Mouse (Mus musculus) hindbrain, embryonic 15.5 days (tissue): Measurements from ENCODE around the gene Mgat3. TPM values are rescaled to one million over a fixed set of nuclear protein-coding genes. Genes with fewer than 3 reads are reported as not detected.
A peak's percentile ranks its signal among the peaks of the same experiment; 100 is the strongest.

Experiments
- ATAC-seq: fragments of 200-750 bp; cut with Nextera tagmentation; 2 replicates; pipeline ENCODE4 v1.8.0; 2017; ENCODE audit warnings: low read depth, moderate number of reproducible peaks, moderate TSS enrichment; ENCODE audit not compliant: low FRiP score
- H3K27ac ChIP-seq: fragments of 300-500 bp; sonication (generic); replicated peaks from 2 replicates; pipeline ENCODE4 v1.5.1; 2015; ENCODE audit warnings: mild to moderate bottlenecking, inconsistent platforms
- H3K27me3 ChIP-seq: fragments of 300-500 bp; sonication (generic); 2 replicates; pipeline ENCODE4 v1.6.1; 2015; ENCODE audit warnings: control low read depth, inconsistent platforms
- H3K36me3 ChIP-seq: fragments of 300-500 bp; sonication (generic); 2 replicates; pipeline ENCODE4 v1.6.1; 2015; ENCODE audit warnings: control low read depth, inconsistent platforms
- H3K4me1 ChIP-seq: fragments of 300-500 bp; sonication (generic); replicated peaks from 2 replicates; pipeline ENCODE4 v1.6.1; 2015; ENCODE audit warnings: control low read depth, inconsistent platforms
- H3K4me2 ChIP-seq: fragments of 300-500 bp; sonication (generic); 2 replicates; pipeline ENCODE4 v1.6.1; 2015; ENCODE audit warnings: moderate library complexity, mild to moderate bottlenecking, inconsistent platforms
- H3K4me3 ChIP-seq: fragments of 300-500 bp; sonication (generic); 2 replicates; pipeline ENCODE4 v1.5.1; 2015; ENCODE audit warnings: mild to moderate bottlenecking, inconsistent platforms
- H3K9ac ChIP-seq: fragments of 300-500 bp; sonication (generic); 2 replicates; pipeline ENCODE4 v1.6.1; 2015; ENCODE audit warnings: inconsistent platforms
- H3K9me3 ChIP-seq: fragments of 300-500 bp; sonication (generic); 2 replicates; pipeline ENCODE4 v1.6.1; 2016; ENCODE audit warnings: control low read depth, inconsistent platforms
- WGBS: fragments of 180-500 bp; shearing (Covaris S2); methylation state at CpG from one replicate; pipeline ENCODE4 v1.1.7; 2015; 5-methylcytosine and 5-hydroxymethylcytosine counted together
- polyA plus RNA-seq: library from polyadenylated mRNA; unstranded; fragments of >200 nt; fragmentation: Nextera tagmentation; extraction: Ambion mirVana; gene quantifications from 2 replicates; pipeline ENCODE4 v1.2.1, GENCODE M21; 2015

Mgat3 gene
- polyA plus RNA-seq, 1 experiment from 2014 or later, result 15.9 TPM

DNA sequence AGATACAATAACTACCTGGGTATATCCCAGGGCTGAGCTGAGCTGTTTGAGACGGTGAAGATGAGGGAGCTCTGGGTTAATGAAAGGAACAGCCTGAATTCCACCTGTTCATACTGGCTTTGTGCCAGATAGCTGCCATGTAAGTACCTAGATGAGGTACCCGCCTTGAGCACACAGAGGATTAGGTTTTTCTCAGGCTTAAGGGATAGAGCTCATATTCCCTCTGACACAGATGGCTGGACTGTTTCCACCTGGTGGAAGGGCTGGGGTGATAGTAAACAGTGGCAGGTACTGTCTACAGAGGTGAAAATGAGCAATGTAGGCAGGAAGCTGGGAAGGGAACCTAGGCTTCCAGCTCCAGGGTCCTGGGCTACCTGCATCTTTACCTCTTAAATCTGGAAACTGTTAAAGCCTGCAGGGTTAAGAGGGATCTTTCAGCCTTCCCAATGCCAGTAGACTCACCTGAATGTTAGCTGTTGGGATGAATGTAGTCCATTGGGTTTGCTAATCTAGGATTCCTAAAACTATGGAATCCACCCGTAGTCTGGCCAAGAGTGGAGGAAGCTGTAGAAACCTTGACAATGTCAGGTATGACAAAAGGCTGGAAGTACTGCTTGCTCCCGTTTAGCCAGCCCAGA, 84.2 kb downstream of the Mgat3 start:
- H3K4me1 ChIP-seq, result peaks cover 47% of the 10 kb centered on the region
- no peak for ATAC-seq

DNA sequence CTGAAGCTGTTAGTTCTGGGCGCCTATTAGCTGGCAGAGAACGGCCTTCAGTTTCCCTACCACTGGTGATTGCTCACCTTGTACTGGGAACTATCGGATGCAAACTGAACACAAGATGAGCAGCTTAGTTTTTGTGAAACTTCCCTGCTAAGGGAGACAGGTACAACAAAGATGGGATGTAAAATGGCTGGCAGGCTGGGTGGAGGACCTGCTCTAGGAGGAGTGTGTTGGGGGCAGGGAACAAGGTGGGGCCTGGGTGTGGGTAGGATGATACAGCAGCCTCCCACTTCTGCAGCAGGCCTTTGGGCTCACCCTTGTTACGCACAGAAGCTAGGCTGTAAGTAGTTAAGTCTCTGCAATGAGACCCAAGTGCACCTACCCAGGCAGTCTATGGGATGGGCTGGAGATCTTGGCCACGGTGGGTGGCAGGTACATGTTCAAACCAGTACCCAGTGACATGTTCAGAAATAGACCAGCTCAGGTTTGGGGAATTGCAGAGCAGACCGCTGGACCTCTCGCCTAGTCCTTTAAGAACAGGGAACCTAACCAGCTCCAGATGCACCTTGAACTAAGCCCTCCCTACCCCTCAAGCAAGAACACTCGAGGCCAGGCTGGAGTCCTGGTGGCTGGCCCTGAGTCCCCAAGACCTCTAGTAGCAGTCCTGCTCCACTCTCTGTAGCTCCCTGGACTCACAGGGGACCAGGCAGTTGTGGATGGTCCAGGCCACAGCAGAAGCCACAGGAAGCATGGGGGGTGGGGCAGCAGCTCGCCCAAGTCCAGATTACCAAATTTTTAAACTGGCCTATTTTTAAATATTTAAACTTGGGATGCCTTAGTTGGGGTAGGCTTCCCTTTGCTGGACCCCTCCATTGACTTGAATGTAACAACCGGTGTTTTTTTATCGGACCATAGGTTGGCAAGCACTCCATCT, 85.0 kb downstream of the Mgat3 start:
- H3K27ac ChIP-seq, result peak overlapping the region; percentile 99; the same call in 1 of the 2 replicates
- H3K4me3 ChIP-seq, result no peak overlapping the region
- 70% methylated on average over 11 of the region's 11 CpGs for whole genome bisulfite sequencing
- H3K4me1 ChIP-seq, result peaks cover 53% of the 10 kb centered on the region
- no peaks in the 10 kb centered on the region for H3K9me3 ChIP-seq
- H3K9ac ChIP-seq, result no peak overlapping the region
- ATAC-seq, result no peak
- H3K4me2 ChIP-seq, result peak overlapping the region; percentile 88; the same call in 1 of the 2 replicates
- H3K36me3 ChIP-seq, result peaks cover 26% of the 10 kb centered on the region
- no peaks in the 10 kb centered on the region for H3K27me3 ChIP-seq

More for the DNA sequence above, 84.2 kb downstream of the Mgat3 start:
- WGBS, result 35% methylated on average over 4 of the region's 4 CpGs
- Histone ChIP-seq H3K27me3 (no peaks in the 10 kb centered on the region), H3K9me3 (no peaks in the 10 kb centered on the region), H3K36me3 (peaks cover 26% of the 10 kb centered on the region), H3K4me3 (peak overlapping the region; percentile 94), H3K9ac (0 out of 2 replicates have a peak overlapping the region, but pooled peaks have one; percentile 100), H3K4me2 (peak overlapping the region; percentile 88), H3K27ac (peak overlapping the region; percentile 99)

DNA sequence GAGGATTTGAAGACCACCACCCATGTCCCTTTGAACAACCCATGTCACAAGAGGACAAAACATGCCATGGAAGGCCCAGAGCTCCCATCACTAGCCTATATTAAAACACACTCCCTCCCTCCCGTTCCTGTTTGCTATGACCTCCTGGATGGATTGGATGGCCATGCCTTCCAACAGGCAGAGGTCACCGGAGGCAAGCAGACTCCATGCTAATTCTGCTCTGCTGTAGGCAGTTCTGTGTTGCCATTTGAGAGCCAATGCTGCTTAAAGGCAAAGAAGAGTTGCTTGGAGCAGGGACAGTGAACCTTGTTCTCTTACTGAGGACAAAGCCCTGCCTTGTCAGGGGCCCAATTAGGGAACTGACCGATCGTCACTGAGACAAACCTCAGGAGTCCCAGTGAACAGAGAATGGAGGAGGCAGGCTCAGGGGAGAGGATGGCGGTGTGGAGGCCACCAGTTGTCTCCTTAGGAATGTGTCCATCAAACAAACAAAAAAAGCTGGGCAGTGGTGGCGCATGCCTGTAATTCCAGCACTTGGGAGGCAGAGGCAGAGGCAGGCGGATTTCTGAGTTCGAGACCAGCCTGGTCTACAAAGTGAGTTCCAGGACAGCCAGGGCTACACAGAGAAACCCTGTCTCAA, 86.0 kb downstream of the Mgat3 start:
- peaks cover 48% of the 10 kb centered on the region for H3K4me1 ChIP-seq
- H3K27ac ChIP-seq, result no peak overlapping the region
- H3K9ac ChIP-seq, result no peak overlapping the region
- H3K4me3 ChIP-seq, result no peak overlapping the region
- no peak overlapping the region for H3K4me2 ChIP-seq
- WGBS, result 68% methylated on average over 8 of the region's 8 CpGs
- peaks cover 26% of the 10 kb centered on the region for H3K36me3 ChIP-seq
- no peaks in the 10 kb centered on the region for H3K27me3 ChIP-seq
- no peaks in the 10 kb centered on the region for H3K9me3 ChIP-seq
- ATAC-seq, result no peak

DNA sequence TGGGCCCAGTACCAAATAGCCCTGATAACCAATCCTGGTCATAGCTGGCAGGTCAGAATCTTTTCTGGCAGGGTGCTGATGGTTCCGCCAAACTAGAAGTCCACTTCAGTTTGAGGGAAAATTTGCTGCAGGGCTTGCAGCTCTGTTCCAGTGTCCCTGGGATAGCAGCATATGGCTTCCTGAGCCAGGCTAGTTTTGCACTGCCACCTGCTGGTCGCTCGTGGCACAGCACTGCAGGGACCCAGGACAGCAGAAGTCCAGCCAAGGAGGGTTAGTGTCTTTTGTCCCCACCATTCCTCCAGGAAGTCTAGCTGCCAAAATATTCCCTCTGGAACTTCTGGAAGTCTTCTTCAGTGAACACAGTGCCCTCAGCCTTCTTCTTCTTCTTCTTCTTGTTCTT, 87.2 kb downstream of the Mgat3 start:
- Histone ChIP-seq H3K4me1 (peaks cover 49% of the 10 kb centered on the region), H3K4me3 (no peak overlapping the region), H3K9me3 (no peaks in the 10 kb centered on the region), H3K36me3 (peaks cover 26% of the 10 kb centered on the region), H3K9ac (no peak overlapping the region), H3K27ac (0 out of 2 replicates have a peak overlapping the region, but pooled peaks have one; percentile 10), H3K4me2 (no peak overlapping the region), H3K27me3 (no peaks in the 10 kb centered on the region)
- 8% methylated on average over 3 of the region's 3 CpGs for WGBS
- no peak for ATAC-seq

DNA sequence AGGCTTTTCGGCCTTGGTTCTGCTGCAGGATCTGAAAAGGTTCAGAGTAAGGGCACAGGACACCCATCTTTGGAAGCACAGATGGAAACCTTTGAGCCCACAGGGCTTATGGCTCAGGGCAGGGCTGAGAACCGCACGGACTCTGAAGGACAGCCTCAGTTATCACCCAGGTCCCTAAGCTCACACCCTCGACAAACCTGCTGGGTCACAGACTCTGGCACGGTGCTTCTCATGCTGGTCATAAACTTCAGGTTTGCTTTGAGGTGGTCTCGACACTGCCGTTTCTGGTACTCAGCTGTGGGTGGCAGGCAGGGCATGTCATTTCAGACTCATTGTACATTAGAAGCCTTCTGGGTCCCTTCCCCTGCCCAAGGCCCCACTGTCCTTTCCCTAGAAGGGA, 87.6 kb downstream of the Mgat3 start:
- no peaks in the 10 kb centered on the region for H3K27me3 ChIP-seq
- no peak overlapping the region for H3K9ac ChIP-seq
- no peaks in the 10 kb centered on the region for H3K9me3 ChIP-seq
- H3K27ac ChIP-seq, result no peak overlapping the region
- H3K36me3 ChIP-seq, result peaks cover 26% of the 10 kb centered on the region
- H3K4me3 ChIP-seq, result no peak overlapping the region
- no peak for ATAC-seq
- H3K4me1 ChIP-seq, result peaks cover 49% of the 10 kb centered on the region
- 87% methylated on average over 7 of the region's 7 CpGs for WGBS
- H3K4me2 ChIP-seq, result no peak overlapping the region

DNA sequence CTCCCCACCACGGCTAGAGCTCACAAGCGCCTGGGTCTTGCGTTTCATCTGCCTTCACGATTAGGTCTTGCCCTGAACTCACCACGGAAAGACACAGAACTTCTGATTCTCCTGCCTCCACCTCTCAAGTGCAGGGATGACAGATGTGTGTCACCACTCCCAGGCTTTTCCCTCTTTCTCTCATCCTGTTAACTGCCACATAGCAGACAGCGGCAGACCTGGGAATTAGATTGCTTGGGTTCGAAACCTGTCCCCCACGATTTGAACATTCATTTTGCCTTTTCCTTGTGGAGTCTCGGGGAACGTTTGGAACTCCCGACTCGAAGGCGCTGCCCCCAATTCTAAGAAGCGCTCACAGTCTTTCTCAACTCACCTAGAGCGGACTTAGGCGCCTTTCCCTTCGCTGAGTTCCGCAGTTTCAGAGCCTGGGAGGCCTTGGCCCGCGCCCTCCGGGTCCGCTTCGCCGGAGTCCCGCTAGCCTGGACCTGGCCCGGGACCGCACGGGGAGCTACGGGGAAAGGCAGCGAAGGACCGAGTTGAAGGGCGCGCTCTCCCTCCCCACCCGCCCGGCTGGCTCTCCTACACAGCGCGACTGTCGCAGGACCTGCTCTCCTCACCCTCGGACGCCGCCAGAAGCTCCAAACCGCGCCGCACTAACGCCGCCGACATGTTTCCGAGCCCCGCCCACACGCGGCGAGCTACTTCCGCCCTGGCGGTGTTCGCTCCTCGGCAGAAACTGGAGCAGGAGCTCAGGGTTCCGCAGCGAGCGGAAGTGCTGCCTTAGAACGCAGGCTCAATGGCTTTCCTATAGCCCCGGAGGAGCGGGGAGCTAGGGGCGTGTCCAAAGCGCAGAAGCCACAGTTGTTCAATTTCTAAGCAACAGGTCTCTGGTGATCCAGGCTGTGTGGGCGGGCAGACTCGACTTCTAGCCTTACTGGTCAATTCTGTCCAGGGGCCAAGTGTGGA, 90.4 kb downstream of the Mgat3 start, which contains the start of gene Rps19bp1:
Rps19bp1 (minus strand) TSS at position 706 of the 966 bp plus-strand sequence.
- Histone ChIP-seq H3K27ac (peak within 1 kb of the TSS; percentile 62), H3K36me3 (0 out of 2 replicates have a peak, but pooled peaks cover 7% of the 10 kb centered on the region), H3K9ac (peak within 1 kb of the TSS; percentile 70), H3K4me2 (peak within 1 kb of the TSS; percentile 82), H3K27me3 (no peaks in the 10 kb centered on the region), H3K4me3 (peak within 1 kb of the TSS; percentile 72), H3K4me1 (peaks cover 25% of the 10 kb centered on the region), H3K9me3 (no peaks in the 10 kb centered on the region)
- 2% methylated on average over 66 of the region's 66 CpGs for WGBS
- peak; percentile 92 for ATAC-seq

Other genes with a start within 250 kb of the Mgat3 start
- gene Cbx7, start 202.6 kb upstream of the Mgat3 start, polyA plus RNA-seq, result 4.5 and 4.7 TPM in 2 replicates
- 5.7 and 5.8 TPM in 2 replicates for gene Pdgfb, start 158.7 kb upstream of the Mgat3 start, polyA plus RNA-seq
- 61.5 and 64.3 TPM in 2 replicates for gene Syngr1, start 82.4 kb upstream of the Mgat3 start, polyA plus RNA-seq
- 547 and 570 TPM in 2 replicates for gene Rpl3, start 81.9 kb upstream of the Mgat3 start, polyA plus RNA-seq
- 37.4 and 40.2 TPM in 2 replicates for gene Tab1, start 40.6 kb upstream of the Mgat3 start, polyA plus RNA-seq
- gene Mief1, start 60.3 kb downstream of the Mgat3 start, polyA plus RNA-seq, result 34.9 and 36.4 TPM in 2 replicates
- gene AC140267.1, start 62.1 kb downstream of the Mgat3 start, polyA plus RNA-seq, result not detected in 2 replicates
- 112 and 116 TPM in 2 replicates for gene Atf4, start 81.5 kb downstream of the Mgat3 start, polyA plus RNA-seq
- 76.2 and 76.7 TPM in 2 replicates for gene Rps19bp1, start 90.6 kb downstream of the Mgat3 start, polyA plus RNA-seq
- 0.64 and 0.73 TPM in 2 replicates for gene Cacna1i, start 113.5 kb downstream of the Mgat3 start, polyA plus RNA-seq